Mouse (Mus musculus) heart, embryonic 11.5 days (tissue): ENCODE measurements around the gene Gm47996. TPM values are rescaled to one million over a fixed set of nuclear protein-coding genes. Genes with fewer than 3 reads are reported as not detected.

Experiments used
- ATAC-seq: fragments of 200-750 bp; cut with Nextera tagmentation; replicated peaks from 2 replicates; pipeline ENCODE4 v1.8.0; 2017; ENCODE audit warnings: moderate library complexity; ENCODE audit not compliant: insufficient number of reproducible peaks, low FRiP score, low TSS enrichment
- H3K27ac ChIP-seq: fragments of 300-500 bp; sonication (generic); 2 replicates; pipeline ENCODE4 v1.5.1; 2014; ENCODE audit warnings: mild to moderate bottlenecking, low read depth, low read length
- H3K27me3 ChIP-seq: fragments of 300-500 bp; sonication (generic); 2 replicates; pipeline ENCODE4 v1.6.1; 2014; ENCODE audit warnings: mild to moderate bottlenecking, low read length, mixed read lengths; ENCODE audit not compliant: control insufficient read depth, insufficient read depth
- H3K36me3 ChIP-seq: fragments of 300-500 bp; sonication (generic); 2 replicates; pipeline ENCODE4 v1.6.1; 2014; ENCODE audit warnings: mild to moderate bottlenecking, low read length, moderate library complexity, mixed read lengths; ENCODE audit not compliant: control insufficient read depth, insufficient read depth
- H3K4me1 ChIP-seq: fragments of 300-500 bp; sonication (generic); 2 replicates; pipeline ENCODE4 v1.6.1; 2014; ENCODE audit warnings: low read length; ENCODE audit not compliant: control insufficient read depth, insufficient read depth
- H3K4me2 ChIP-seq: fragments of 300-500 bp; sonication (generic); 2 replicates; pipeline ENCODE4 v1.6.1; 2014; ENCODE audit warnings: mild to moderate bottlenecking, moderate library complexity
- H3K4me3 ChIP-seq: fragments of 300-500 bp; sonication (generic); 2 replicates; pipeline ENCODE4 v1.5.1; 2014; ENCODE audit warnings: low read depth, low read length
- H3K9ac ChIP-seq: fragments of 300-500 bp; sonication (generic); 2 replicates; pipeline ENCODE4 v1.6.1; 2014; ENCODE audit warnings: mild to moderate bottlenecking, low read depth, low read length, moderate library complexity
- H3K9me3 ChIP-seq: fragments of 300-500 bp; sonication (generic); replicated peaks from 2 replicates; pipeline ENCODE4 v1.6.1; 2016; ENCODE audit warnings: low read length; ENCODE audit not compliant: control insufficient read depth
- WGBS: fragments of 180-500 bp; shearing (Covaris S2); extraction: QIAGEN DNeasy Blood & Tissue Kit; methylation state at CpG from one replicate; pipeline ENCODE4 v1.1.7; 2014; ENCODE audit not compliant: insufficient replicate concordance; 5-methylcytosine and 5-hydroxymethylcytosine counted together
- polyA plus RNA-seq: library from polyadenylated mRNA; unstranded; fragments of >200 nt; fragmentation: Nextera tagmentation; extraction: Ambion mirVana; gene quantifications from 2 replicates; pipeline ENCODE4 v1.2.1, GENCODE M21; 2014

The Gm47996 gene
- polyA plus RNA-seq, 1 experiment from 2014 or later, result 0.70 TPM

GRCm38 (mm10) chr1:151259061-151259460 lies 49.1 kb downstream of the Gm47996 start:
- Histone ChIP-seq H3K9ac (no peak overlapping the region), H3K9me3 (no peaks in the 10 kb centered on the region), H3K4me3 (no peak overlapping the region), H3K36me3 (no peaks in the 10 kb centered on the region), H3K27ac (no peak overlapping the region), H3K4me2 (no peak overlapping the region), H3K4me1 (no peaks in the 10 kb centered on the region), H3K27me3 (no peaks in the 10 kb centered on the region)
- ATAC-seq, result no peak
- 67% methylated on average over 8 of the region's 8 CpGs for WGBS

Other genes with a start within 250 kb of the Gm47996 start
- 18.0 and 24.8 TPM in 2 replicates for gene Hmcn1, start 216.7 kb upstream of the Gm47996 start, polyA plus RNA-seq
- 2.1 and 3.4 TPM in 2 replicates for gene Gm47985, start 27.6 kb upstream of the Gm47996 start, polyA plus RNA-seq
- 0.48 and 1.2 TPM in 2 replicates for gene Gm8947, start 17.8 kb upstream of the Gm47996 start, polyA plus RNA-seq
- gene Gm47995, start 11.7 kb upstream of the Gm47996 start, polyA plus RNA-seq, result 0.90 and 1.4 TPM in 2 replicates
- 0.68 and 1.1 TPM in 2 replicates for gene 3110040M04Rik, start 6.0 kb upstream of the Gm47996 start, polyA plus RNA-seq
- gene Ivns1abp, start 134.3 kb downstream of the Gm47996 start, polyA plus RNA-seq, result 228 and 296 TPM in 2 replicates
- 19.6 and 27.7 TPM in 2 replicates for gene Swt1, start 218.3 kb downstream of the Gm47996 start, polyA plus RNA-seq
- 41.2 and 45.7 TPM in 2 replicates for gene Trmt1l, start 218.4 kb downstream of the Gm47996 start, polyA plus RNA-seq